Mouse (Mus musculus) heart, postnatal 0 days (tissue): Measurements from ENCODE around the gene Ccdc155.

Experiments
- CTCF ChIP-seq: IDR thresholded peaks from 2 replicates; pipeline ENCODE4 v1.5.1; 2016; ENCODE audit warnings: antibody characterized with exemption, control low read depth, low read depth
- EP300 ChIP-seq: IDR thresholded peaks from 2 replicates; pipeline ENCODE4 v1.6.1; 2016; ENCODE audit warnings: antibody characterized with exemption, low read depth

GRCm38 (mm10) chr7:45190186-45190585, 14.5 kb downstream of the Ccdc155 start:
- TF ChIP-seq CTCF (no peak), EP300 (no peak)
